Mouse (Mus musculus): Measurements from ENCODE around the gene Cdc42ep4. TPM values are rescaled to one million over a fixed set of nuclear protein-coding genes. Genes with fewer than 3 reads are reported as not detected.

Gene Cdc42ep4
- total RNA-seq, 2 experiments from 2014 or later: 28.1 to 33.8 TPM

DNA sequence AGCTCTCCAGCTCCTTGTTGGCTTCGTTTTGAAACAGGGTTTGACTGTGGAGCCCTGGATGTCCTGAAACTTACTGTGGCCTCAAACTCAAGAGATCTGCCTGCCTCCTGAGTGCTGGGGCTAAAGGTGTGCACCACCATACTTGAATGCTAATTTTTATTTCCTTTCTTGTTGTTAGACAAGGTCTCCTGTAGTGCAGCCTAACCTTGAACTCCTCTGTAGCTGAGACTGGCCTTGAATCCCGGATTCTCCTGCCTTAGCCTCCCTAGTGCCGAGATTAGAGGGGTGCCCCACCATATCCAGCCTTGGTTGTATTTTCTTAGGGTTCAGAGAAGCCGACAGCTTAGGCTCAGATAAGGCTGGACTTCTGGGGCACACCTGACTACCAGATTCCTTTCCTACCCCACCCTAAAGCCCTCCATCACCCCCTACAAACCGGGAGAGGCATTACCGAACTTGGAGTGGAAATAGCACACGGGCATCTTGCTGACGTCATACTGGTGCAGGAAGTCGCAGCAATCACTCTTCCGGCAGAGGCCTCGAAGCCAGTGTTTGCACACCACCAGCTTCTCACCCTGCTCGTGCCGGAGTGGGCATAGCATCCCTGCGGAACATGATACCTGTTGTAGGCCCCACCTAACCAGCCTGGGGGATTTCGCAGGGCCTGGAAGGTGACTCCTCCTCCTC, 45.6 kb downstream of the Cdc42ep4 start:
- DNase-seq (ENCODE audit: extremely low spot score in 1 of 2, low spot score in 2 of 2): no peak
- intact Hi-C loops (cut with DNase I): loop anchor here (10.0 kb wide), 1 partner anchor 359 kb away; the partner anchor contains the start of gene Sdk2

DNA sequence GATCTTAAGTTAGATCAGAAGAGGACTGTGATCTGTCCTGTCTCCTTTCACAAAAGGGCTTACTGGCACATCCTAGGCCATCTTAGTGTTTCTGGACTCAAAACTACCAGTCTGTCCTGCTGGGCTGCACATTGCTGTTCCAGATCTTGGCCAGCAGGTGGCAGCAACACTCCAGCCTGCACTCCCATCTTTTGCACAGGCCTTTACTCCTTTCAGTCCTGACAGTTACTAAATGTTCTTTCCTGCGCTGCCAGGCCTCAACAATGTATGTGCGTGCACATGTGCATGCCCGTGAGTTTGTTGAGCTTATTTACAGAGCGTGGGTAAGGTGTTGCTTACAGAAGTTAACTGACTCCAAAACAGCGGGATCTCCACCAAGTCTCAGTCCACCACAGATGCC, 47.9 kb downstream of the Cdc42ep4 start:
- intact Hi-C loops (cut with DNase I): loop anchor here (1.0 to 10.0 kb wide), 3 partner anchors 108 to 934 kb away; partner anchors contain the start of gene Sdk2

DNA sequence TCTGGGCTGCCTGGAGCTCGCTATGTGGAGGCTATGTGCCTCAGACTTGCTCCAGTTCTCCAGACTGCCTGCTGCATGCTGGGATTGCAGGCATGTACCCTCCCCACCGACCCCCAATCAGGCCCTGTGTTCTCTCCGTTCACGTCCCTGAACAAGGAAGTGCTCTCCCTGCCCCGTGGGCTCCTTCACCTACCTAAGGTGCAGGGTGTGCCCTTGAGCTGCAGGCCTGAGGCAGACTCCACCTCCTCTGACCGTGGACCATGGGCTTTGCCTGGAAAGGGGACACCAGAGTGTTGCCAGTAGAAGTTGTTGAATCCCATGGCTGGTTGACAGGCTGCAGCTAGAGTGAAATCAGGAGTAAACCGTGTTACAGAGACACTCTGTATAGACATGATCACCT, 52.0 kb downstream of the Cdc42ep4 start:
- intact Hi-C loops (cut with DNase I): loop anchor here (5.0 to 10.0 kb wide), 2 partner anchors 365 to 938 kb away; partner anchors contain the start of gene Sdk2
- DNase-seq (ENCODE audit: extremely low spot score in 1 of 2, low spot score in 2 of 2): no peak

More for the DNA sequence above, 47.9 kb downstream of the Cdc42ep4 start:
- DNase-seq (ENCODE audit: extremely low spot score in 1 of 2, low spot score in 2 of 2): peak; percentile 72 to 79

DNA sequence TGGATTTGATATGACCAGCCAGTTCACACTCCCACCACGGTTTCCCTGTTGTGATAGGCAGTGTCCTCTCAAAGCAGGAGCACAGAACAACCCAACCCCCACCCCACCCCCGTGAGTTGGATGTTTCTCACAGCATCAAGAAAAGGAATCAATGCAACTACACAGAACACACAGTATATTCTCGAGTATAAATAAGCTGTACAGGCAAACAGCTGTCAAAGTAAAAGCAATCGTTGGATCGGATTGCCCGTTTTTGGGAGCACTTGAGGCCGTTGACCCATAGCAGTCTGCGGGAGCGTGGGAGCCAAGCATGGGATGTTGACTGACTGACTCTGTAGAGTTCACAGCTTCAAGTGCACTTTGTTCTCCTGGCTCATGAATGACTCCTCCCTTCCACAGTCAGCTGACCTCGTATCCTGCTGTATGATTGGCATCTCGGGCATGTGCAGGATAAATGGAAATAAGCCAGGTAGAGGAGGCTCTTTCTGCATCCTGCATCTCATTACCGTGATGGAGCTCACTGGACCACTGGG, 53.6 kb downstream of the Cdc42ep4 start:
- intact Hi-C loops (cut with DNase I): no loop called here
- peak in 1 of 2 experiments; percentile 67 for DNase-seq (ENCODE audit: extremely low spot score in 1 of 2, low spot score in 2 of 2)

DNA sequence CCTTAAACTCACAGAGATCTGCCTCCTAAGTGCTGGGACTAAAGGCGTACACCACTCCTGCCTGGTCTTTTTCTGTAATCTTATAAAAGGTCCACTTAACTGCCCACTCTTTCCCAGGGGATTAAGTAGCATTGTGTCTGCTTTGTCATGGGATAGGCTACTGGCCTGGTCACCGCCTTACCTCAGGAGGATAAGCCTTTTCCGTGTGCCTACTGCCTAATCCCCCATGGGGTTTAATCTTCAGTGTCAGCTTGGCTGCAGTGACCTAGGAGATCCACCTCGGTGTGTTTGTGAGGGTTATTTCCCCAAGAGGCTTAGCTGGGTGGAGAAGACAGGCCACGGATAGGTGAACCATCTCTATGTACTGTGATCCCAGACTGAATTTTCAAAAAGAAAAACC, 54.1 kb downstream of the Cdc42ep4 start:
- no peak for DNase-seq (ENCODE audit: extremely low spot score in 1 of 2, low spot score in 2 of 2)
- intact Hi-C loops (cut with DNase I): no loop called here

DNA sequence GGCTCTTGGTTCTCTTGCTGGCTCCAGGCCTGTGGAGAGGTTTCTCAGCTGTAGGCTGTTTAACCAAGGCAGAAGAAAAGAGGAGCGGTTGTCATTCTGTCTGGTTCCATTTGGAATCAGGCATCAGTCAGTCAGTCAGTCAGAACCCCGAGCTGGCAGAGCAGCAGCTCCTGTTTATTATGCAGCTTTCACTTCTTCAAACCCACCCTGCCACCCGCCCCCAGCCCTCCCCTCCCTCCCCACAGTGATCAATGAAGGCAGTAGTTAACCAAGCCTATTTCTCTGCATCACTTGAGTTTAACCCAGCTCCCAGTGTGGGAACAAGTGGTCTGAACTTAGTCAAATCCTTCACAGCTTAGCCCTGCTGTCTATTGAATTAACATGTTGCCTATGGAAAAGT, 59.8 kb downstream of the Cdc42ep4 start:
- intact Hi-C loops (cut with DNase I): no loop called here
- peak in 1 of 2 experiments; percentile 2 for DNase-seq (ENCODE audit: extremely low spot score in 1 of 2, low spot score in 2 of 2)

DNA sequence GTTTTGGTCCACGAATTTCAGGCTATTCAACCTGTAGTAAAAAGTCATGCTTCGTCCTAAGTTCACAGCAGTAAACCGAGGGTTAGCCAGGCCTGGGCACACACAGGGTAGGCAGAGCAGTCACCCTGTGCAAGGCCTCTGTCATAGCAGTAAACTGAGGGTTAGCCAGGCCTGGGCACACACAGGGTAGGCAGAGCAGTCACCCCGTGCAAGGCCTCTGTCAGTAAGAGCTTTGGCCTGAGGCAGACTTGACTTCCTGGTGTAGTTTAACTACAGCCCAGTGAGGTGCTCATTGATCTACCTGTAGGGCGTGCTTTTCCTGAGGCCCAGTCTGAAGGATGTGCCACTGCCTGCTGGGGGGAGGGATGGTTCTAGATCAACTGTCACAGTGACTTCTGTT, 60.4 kb downstream of the Cdc42ep4 start:
- intact Hi-C loops (cut with DNase I): no loop called here
- no peak for DNase-seq (ENCODE audit: extremely low spot score in 1 of 2, low spot score in 2 of 2)

DNA sequence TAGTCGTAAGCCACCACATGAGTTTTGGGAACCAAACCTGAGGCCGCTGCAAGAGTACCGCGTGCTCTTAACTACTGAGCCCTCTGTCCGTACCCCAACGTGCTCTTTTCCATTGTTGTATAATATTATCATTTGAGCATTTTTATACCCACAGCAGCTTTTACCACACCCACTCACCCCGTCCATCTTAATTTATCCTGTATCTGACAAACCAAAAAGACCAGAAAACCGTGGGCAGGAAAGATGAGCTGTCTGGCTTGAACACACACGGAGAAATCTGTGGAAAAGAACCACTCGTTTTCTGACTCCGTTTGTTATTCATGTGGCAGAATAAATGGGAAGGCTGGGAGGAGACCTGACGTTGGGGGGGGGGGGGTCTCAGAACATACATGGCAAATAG, 61.2 kb downstream of the Cdc42ep4 start:
- no peak for DNase-seq (ENCODE audit: extremely low spot score in 1 of 2, low spot score in 2 of 2)
- intact Hi-C loops (cut with DNase I): no loop called here

DNA sequence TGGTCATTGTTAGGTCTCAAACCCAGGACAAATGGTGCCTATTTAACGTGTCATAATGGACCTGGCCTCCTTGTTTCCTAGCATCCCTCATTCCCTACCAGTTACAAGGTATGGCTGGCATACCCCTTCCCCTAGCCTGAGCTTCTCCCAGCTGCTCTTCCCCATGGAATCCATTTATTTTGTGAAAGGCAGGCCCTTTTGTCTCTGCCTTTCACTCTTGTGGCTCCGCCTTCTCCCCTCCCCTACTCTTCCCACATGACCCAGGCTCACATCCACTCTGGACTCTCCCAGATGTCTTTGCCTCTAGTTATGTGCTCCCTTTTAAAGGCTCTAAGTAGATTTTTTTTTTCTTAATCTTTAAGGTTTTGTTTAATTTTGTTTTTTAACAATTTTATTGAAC, 64.7 kb downstream of the Cdc42ep4 start:
- no peak for DNase-seq (ENCODE audit: extremely low spot score in 1 of 2, low spot score in 2 of 2)

DNA sequence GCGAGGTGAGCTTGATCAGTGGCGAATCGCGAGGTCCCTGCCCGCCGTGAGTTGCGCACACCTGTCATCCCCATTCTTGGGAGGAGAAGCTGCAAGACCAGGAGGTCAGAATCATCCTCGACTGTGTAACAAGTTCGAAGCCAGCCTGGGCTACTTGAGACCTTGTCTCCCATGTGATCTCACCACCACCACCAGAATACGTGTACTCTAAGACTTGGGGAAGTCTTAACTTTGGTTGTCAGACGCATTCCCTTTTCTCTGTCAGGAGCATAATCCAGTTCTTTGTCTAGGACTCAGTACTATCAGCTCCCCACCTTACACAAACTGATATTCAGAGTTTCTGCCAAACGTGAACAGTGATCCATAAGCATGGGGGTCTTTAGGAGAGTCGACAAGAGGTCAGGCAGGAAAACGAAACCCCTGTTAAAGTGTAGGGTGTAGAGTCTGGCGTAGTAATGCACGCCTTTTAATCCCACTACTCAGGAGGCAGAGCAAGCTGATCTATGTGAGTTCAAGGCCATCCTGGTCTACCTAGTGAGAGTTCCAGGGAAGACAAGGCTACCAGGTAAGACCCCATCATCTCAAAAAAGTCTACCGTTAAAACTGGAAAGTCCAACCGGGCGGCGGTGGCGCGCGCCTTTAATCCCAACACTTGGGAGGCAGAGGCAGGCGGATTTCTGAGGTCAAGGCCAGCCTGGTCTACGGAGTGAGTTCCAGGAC, 66.8 kb downstream of the Cdc42ep4 start:
- intact Hi-C loops (cut with DNase I): no loop called here
- no peak for DNase-seq (ENCODE audit: extremely low spot score in 1 of 2, low spot score in 2 of 2)

More for the DNA sequence above, 64.7 kb downstream of the Cdc42ep4 start:
- intact Hi-C loops (cut with DNase I): no loop called here

DNA sequence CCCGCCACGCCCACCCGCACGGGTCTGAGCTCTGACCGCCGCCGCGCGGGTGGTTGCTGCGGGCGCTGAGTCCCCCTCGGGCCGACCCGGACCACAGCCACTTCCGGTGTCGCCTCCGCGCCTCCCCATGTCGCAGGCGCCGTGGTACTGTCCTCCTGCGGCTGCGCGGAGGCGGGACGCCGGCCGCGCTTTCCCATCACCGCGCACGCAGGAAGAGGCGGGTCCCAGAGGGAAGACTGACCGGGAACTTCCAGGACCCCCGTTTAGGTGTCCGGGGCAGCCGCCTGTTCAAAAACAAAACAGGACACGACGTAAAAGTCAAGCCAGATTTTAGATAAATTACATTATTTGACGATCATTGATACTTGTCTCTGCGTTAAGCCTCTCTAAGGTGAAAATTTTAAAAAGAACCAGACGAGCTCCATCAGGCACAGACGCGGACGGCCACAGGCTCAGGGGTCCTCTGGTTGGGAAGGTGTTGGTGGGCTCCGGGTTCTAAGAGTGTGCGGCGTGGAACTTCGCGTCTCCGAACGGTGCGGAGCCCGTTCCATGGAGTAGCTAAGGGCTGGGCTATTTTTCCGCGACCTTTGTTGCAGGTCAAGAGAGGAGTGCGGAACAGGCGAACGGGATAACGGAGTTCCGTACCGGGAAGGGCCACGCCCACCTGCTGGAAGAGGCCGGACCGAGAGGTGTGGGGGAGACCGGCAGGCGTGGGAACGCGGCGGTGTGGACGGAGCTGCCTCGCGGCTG, 67.5 kb downstream of the Cdc42ep4 start, which contains the start of the genes Fam104a and D11Wsu47e:
TSS of gene Fam104a (minus strand) at position 199 of the 750 bp plus-strand sequence.
TSS of gene D11Wsu47e (plus strand) at position 456 of the 750 bp plus-strand sequence.
- intact Hi-C loops (cut with DNase I): no loop called here
- peak; percentile 89 to 96 for DNase-seq (ENCODE audit: extremely low spot score in 1 of 2, low spot score in 2 of 2)

DNA sequence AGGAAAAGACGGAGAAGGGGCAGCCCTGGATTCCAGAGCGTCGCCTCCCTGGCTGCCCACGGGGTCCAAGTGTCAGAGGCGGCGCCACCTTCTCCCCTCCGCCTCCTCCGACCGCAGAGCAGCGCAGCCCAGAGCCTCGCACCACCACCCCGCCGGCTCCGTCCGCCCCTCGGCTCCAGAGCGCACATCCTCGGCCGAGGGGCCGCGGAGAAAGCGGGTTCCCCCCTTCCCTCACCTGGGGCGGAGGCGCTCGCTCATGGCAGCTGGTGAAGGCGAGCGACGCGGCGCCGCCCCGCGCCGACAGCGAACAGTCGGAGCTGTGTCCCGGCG, 68.1 kb downstream of the Cdc42ep4 start:
- no peak for DNase-seq (ENCODE audit: extremely low spot score in 1 of 2, low spot score in 2 of 2)
- intact Hi-C loops (cut with DNase I): no loop called here

DNA sequence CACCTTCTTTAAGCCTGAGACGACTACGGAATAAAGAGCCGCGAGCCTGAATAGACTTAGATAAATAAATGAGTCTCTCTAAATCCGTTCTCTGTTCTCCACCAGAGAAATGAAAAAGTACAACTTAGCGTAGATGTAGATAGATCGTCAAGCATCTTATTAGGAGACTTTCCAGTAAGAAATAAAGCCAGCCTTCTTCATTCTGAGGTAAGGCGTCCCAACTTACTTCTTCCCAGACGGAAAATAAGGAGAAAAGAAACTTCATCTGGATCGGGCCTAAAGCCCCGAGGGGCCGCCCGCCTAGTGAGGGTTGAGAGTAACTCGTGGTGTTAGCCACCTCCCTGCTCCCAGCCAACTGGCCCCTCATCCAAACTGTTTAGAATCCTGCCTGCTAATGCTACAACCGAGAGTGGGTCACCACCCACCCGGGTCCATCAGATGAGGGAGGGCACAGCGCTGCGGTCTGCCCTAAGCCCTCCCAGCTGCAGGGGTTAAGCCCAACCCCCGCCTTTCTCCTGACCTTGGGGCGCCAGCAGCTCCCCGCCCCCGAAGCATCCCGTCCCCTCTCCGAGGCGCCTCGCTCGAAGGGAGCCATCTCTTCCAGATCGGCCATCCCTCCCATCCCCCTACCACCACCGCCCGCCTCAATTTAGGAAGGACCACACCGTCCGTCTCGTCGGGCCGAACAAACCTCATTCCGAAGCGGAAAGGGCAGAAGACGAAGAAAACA, 68.6 kb downstream of the Cdc42ep4 start:
- intact Hi-C loops (cut with DNase I): no loop called here
- peak in 1 of 2 experiments; percentile 87 for DNase-seq (ENCODE audit: extremely low spot score in 1 of 2, low spot score in 2 of 2)

DNA sequence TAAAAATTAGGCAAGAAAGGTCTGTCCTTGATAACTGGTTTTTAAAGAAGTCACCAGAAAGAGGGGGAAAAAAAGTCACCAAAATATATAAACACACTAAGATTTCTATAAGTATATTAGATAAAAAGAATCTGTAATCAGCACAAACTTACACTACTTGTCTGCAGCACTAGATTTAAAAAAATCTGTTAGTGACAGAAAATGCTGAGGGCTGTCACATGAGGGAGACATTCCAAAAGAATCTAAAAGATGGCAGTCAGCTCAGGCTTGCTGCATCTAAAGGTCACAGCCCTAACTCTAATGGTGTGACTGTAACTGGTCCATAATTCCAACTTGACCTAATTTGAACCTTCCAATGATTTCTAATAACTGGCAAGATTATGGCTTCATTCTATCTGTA, 69.7 kb downstream of the Cdc42ep4 start:
- intact Hi-C loops (cut with DNase I): no loop called here
- no peak for DNase-seq (ENCODE audit: extremely low spot score in 1 of 2, low spot score in 2 of 2)

DNA sequence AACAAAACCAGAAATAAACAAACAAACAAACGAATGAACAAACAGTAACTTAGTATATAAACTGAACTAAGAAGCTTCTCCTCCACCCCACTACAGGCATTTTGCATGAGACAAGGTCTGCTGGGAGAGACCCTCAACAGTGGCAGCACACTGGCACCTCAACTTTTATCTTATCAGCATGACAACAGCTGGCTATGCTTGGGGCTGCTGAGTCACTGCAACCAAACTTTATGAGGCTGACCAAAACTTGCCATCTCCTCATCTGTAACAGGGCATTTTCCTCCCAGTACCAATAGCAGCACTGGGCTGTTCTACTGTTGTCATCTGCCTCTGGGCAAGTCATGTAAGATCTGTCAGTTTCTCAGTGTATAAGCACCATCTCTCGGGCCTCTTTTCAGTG, 70.7 kb downstream of the Cdc42ep4 start:
- DNase-seq (ENCODE audit: extremely low spot score in 1 of 2, low spot score in 2 of 2): no peak
- intact Hi-C loops (cut with DNase I): no loop called here

DNA sequence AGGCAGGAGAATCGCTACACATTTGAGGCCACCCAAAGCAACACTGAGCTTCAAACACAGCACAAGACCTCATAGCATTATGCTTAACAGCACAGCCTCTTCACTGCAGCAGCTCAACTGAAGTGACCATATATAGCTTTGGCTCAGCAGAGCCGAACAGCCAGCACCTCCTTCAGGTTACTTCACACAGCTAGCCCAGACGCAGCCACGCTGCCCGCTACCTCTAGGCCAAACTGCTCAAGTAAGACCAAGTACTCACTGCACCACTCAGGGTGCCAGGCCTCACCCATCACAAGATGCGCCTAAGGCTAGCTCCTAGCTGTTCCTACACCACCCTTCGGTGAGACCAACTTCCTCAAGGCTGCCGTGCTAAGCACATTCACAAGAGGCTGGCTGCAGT, 73.3 kb downstream of the Cdc42ep4 start:
- intact Hi-C loops (cut with DNase I): no loop called here

DNA sequence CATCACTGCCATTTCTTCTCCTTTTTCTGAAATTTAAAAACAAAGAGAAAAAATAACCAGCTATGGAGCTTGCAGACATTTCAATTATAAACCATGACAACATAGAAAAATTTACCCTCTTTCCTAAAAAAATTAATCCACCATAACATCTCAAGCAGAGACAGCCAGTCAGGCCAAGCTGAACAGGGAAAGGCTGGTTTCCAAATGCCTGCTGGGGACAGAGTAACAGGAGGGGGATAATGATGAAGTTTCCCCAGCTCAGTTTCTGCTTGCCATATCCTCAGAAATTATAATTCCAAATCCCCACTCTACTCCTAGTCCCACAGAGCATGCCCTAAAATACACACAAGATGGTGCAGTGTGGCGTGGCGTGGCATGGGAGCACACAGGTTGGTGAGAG, 74.3 kb downstream of the Cdc42ep4 start:
- no peak for DNase-seq (ENCODE audit: extremely low spot score in 1 of 2, low spot score in 2 of 2)
- intact Hi-C loops (cut with DNase I): no loop called here

More for the DNA sequence above, 73.3 kb downstream of the Cdc42ep4 start:
- no peak for DNase-seq (ENCODE audit: extremely low spot score in 1 of 2, low spot score in 2 of 2)

Data from left cerebral cortex, postnatal 10 days (tissue).